Mouse (Mus musculus): ENCODE measurements around the gene Cand2. TPM values are rescaled to one million over a fixed set of nuclear protein-coding genes. Genes with fewer than 3 reads are reported as not detected.
"Not testable (repeated sequence)": the region's sequence is repeated elsewhere in the genome, so short reads cannot be mapped to it uniquely, and the experiment has no call there.

Cand2 gene
- polyA plus RNA-seq, 1 experiment: 31.3 TPM

- TF ChIP-seq E2F4 (IDR thresholded peaks at IDR 0.05; ENCODE audit: insufficient read depth) (no peak), USF1 (IDR thresholded peaks at IDR 0.05; ENCODE audit: low read depth) (no peak), REST (IDR thresholded peaks at IDR 0.05; ENCODE audit: insufficient read depth, insufficient read length) (no peak), POLR2A (IDR thresholded peaks at IDR 0.05; ENCODE audit: insufficient read length, low read depth) (no peak), MYOG (IDR thresholded peaks at IDR 0.05; ENCODE audit: control insufficient read depth in 1 of 3, insufficient read depth in 1 of 3, insufficient read length in 2 of 3, low read depth in 2 of 3) (no peak), TCF12 (IDR thresholded peaks at IDR 0.05; ENCODE audit: insufficient read depth, poor library complexity, severe bottlenecking) (no peak)
- H3K4me2 ChIP-seq (ENCODE audit: low read depth): no peak overlapping the region
- H3K4me3 ChIP-seq: no peak overlapping the region
- no peaks in the 10 kb centered on the region for H3K36me3 ChIP-seq (ENCODE audit: control insufficient read depth, insufficient read depth)
- peaks cover 13% of the 10 kb centered on the region for H3K27me3 ChIP-seq (ENCODE audit: control insufficient read depth, insufficient read depth, insufficient read length)
- H3K79me2 ChIP-seq (ENCODE audit: control insufficient read depth, insufficient read depth): no peaks in the 10 kb centered on the region
- H3ac ChIP-seq (ENCODE audit: control insufficient read depth, insufficient read length): no peak overlapping the region
Measured at GRCm38 (mm10) chr6:115814104-115814503, 39.8 kb downstream of the Cand2 start.

GRCm38 (mm10) chr6:115815041-115815440 lies 40.7 kb downstream of the Cand2 start:
- TF ChIP-seq MYOG (IDR thresholded peaks at IDR 0.05; ENCODE audit: control insufficient read depth in 1 of 3, insufficient read depth in 1 of 3, insufficient read length in 2 of 3, low read depth in 2 of 3) (no peak), MAX (IDR thresholded peaks at IDR 0.05; ENCODE audit: low read depth) (no peak), MYOD1 (IDR thresholded peaks at IDR 0.05; ENCODE audit: control insufficient read depth in 1 of 3, insufficient read length in 2 of 3, low read depth in 2 of 3) (no peak), USF1 (IDR thresholded peaks at IDR 0.05; ENCODE audit: low read depth) (no peak), TCF12 (IDR thresholded peaks at IDR 0.05; ENCODE audit: insufficient read depth, poor library complexity, severe bottlenecking) (no peak), SRF (IDR thresholded peaks at IDR 0.05; ENCODE audit: control insufficient read depth, insufficient read length, low read depth) (no peak), TCF3 (IDR thresholded peaks at IDR 0.05; ENCODE audit: insufficient read length, low read depth) (no peak), REST (IDR thresholded peaks at IDR 0.05; ENCODE audit: insufficient read depth, insufficient read length) (no peak), POLR2AphosphoS2 (IDR thresholded peaks at IDR 0.05; ENCODE audit: insufficient read length, low read depth) (no peak), CEBPB (IDR thresholded peaks at IDR 0.05; ENCODE audit: insufficient read depth, poor library complexity, severe bottlenecking) (no peak)
- Histone ChIP-seq H3K4me3 (no peak overlapping the region), H3K27me3 (ENCODE audit: control insufficient read depth, insufficient read depth, insufficient read length) (peaks cover 22% of the 10 kb centered on the region)

GRCm38 (mm10) chr6:115818129-115818528 lies 43.8 kb downstream of the Cand2 start:
- no peaks in the 10 kb centered on the region for H3K36me3 ChIP-seq (ENCODE audit: control insufficient read depth, insufficient read depth)
- H3K27me3 ChIP-seq (ENCODE audit: control insufficient read depth, insufficient read depth, insufficient read length): peaks cover 33% of the 10 kb centered on the region
- H3ac ChIP-seq (ENCODE audit: control insufficient read depth, insufficient read length): no peak overlapping the region
- H3K79me2 ChIP-seq (ENCODE audit: control insufficient read depth, insufficient read depth): no peaks in the 10 kb centered on the region
- no peak overlapping the region for H3K4me3 ChIP-seq
- no peak for TF ChIP-seq TCF3 (IDR thresholded peaks at IDR 0.05; ENCODE audit: insufficient read length, low read depth)
- TF ChIP-seq TCF12 (IDR thresholded peaks at IDR 0.05; ENCODE audit: insufficient read depth, poor library complexity, severe bottlenecking): no peak
- TF ChIP-seq MYOG (IDR thresholded peaks at IDR 0.05; ENCODE audit: control insufficient read depth in 1 of 3, insufficient read depth in 1 of 3, insufficient read length in 2 of 3, low read depth in 2 of 3): no peak
- TF ChIP-seq E2F4 (IDR thresholded peaks at IDR 0.05; ENCODE audit: insufficient read depth): no peak
- no peak for TF ChIP-seq REST (IDR thresholded peaks at IDR 0.05; ENCODE audit: insufficient read depth, insufficient read length)
- no peak for TF ChIP-seq POLR2AphosphoS2 (IDR thresholded peaks at IDR 0.05; ENCODE audit: insufficient read length, low read depth)
- TF ChIP-seq MAX (IDR thresholded peaks at IDR 0.05; ENCODE audit: low read depth): no peak
- no peak for TF ChIP-seq USF1 (IDR thresholded peaks at IDR 0.05; ENCODE audit: low read depth)
- no peak for TF ChIP-seq MYOD1 (IDR thresholded peaks at IDR 0.05; ENCODE audit: control insufficient read depth in 1 of 3, insufficient read length in 2 of 3, low read depth in 2 of 3)
- no peak for TF ChIP-seq POLR2A (IDR thresholded peaks at IDR 0.05; ENCODE audit: insufficient read length, low read depth)
- no peak for TF ChIP-seq SRF (IDR thresholded peaks at IDR 0.05; ENCODE audit: control insufficient read depth, insufficient read length, low read depth)
- TF ChIP-seq CEBPB (IDR thresholded peaks at IDR 0.05; ENCODE audit: insufficient read depth, poor library complexity, severe bottlenecking): no peak
- no peak overlapping the region for H3K4me2 ChIP-seq (ENCODE audit: low read depth)

More at GRCm38 (mm10) chr6:115815041-115815440, 40.7 kb downstream of the Cand2 start:
- Histone ChIP-seq H3K4me2 (ENCODE audit: low read depth) (no peak overlapping the region), H3K79me2 (ENCODE audit: control insufficient read depth, insufficient read depth) (no peaks in the 10 kb centered on the region), H3K36me3 (ENCODE audit: control insufficient read depth, insufficient read depth) (no peaks in the 10 kb centered on the region), H3ac (ENCODE audit: control insufficient read depth, insufficient read length) (no peak overlapping the region)

GRCm38 (mm10) chr6:115821216-115821993 lies 47.1 kb downstream of the Cand2 start:
- Histone ChIP-seq H3K4me2 (ENCODE audit: low read depth) (no peak overlapping the region), H3K27me3 (ENCODE audit: control insufficient read depth, insufficient read depth, insufficient read length) (peaks cover 37% of the 10 kb centered on the region), H3ac (ENCODE audit: control insufficient read depth, insufficient read length) (no peak overlapping the region), H3K4me3 (no peak overlapping the region), H3K36me3 (ENCODE audit: control insufficient read depth, insufficient read depth) (no peaks in the 10 kb centered on the region), H3K79me2 (ENCODE audit: control insufficient read depth, insufficient read depth) (no peaks in the 10 kb centered on the region)
- TF ChIP-seq MYOG (IDR thresholded peaks at IDR 0.05; ENCODE audit: control insufficient read depth in 1 of 3, insufficient read depth in 1 of 3, insufficient read length in 2 of 3, low read depth in 2 of 3) (no peak), TCF3 (IDR thresholded peaks at IDR 0.05; ENCODE audit: insufficient read length, low read depth) (no peak), SRF (IDR thresholded peaks at IDR 0.05; ENCODE audit: control insufficient read depth, insufficient read length, low read depth) (no peak), REST (IDR thresholded peaks at IDR 0.05; ENCODE audit: insufficient read depth, insufficient read length) (no peak), TCF12 (IDR thresholded peaks at IDR 0.05; ENCODE audit: insufficient read depth, poor library complexity, severe bottlenecking) (no peak), CEBPB (IDR thresholded peaks at IDR 0.05; ENCODE audit: insufficient read depth, poor library complexity, severe bottlenecking) (no peak), MYOD1 (IDR thresholded peaks at IDR 0.05; ENCODE audit: control insufficient read depth in 1 of 3, insufficient read length in 2 of 3, low read depth in 2 of 3) (no peak), E2F4 (IDR thresholded peaks at IDR 0.05; ENCODE audit: insufficient read depth) (no peak), USF1 (IDR thresholded peaks at IDR 0.05; ENCODE audit: low read depth) (no peak), POLR2AphosphoS2 (IDR thresholded peaks at IDR 0.05; ENCODE audit: insufficient read length, low read depth) (no peak), MAX (IDR thresholded peaks at IDR 0.05; ENCODE audit: low read depth) (no peak), POLR2A (IDR thresholded peaks at IDR 0.05; ENCODE audit: insufficient read length, low read depth) (no peak)

- H3K36me3 ChIP-seq (ENCODE audit: control insufficient read depth, insufficient read depth); H3K4me2 ChIP-seq (ENCODE audit: low read depth); H3K79me2 ChIP-seq (ENCODE audit: control insufficient read depth, insufficient read depth); H3K4me3 ChIP-seq; H3ac ChIP-seq (ENCODE audit: control insufficient read depth, insufficient read length): not testable (repeated sequence)
- peaks cover 26% of the 10 kb centered on the region for H3K27me3 ChIP-seq (ENCODE audit: control insufficient read depth, insufficient read depth, insufficient read length)
Measured at GRCm38 (mm10) chr6:115823850-115824464, 49.6 kb downstream of the Cand2 start.
